Mouse (Mus musculus): ENCODE results near the gene Lcp1.

DNA sequence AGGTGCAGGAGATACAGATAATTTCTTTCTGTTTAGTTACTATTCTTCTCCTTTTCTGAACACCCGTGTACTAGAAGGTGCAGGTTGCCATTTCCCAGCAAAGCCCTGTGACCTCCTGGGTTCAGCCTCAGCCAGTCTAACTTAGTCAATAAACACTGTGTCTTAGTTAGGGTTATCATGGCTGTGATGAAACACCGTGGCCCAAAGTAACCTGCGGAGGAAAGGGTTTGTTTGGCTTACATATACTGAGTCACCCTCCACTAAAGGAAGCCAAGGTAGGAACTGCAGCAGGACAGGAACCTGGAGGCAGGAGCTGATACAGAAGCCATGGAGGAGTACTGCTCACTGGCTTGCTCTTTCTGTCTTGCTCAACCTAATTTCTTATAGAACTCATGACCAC is 119.5 kb downstream of the Lcp1 start:
- TF ChIP-seq USF1 (IDR thresholded peaks at IDR 0.05; ENCODE audit: low read depth), result no peak
- no peak for TF ChIP-seq CTCF (IDR thresholded peaks at IDR 0.05; ENCODE audit: control insufficient read depth, insufficient read depth, insufficient read length)
- TF ChIP-seq MAX (IDR thresholded peaks at IDR 0.05), result no peak
- TF ChIP-seq MYOG (IDR thresholded peaks at IDR 0.05; ENCODE audit: control insufficient read depth, extremely low read depth, insufficient read length), result no peak
- TF ChIP-seq MYOD1 (IDR thresholded peaks at IDR 0.05; ENCODE audit: control insufficient read depth, insufficient read length, low read depth), result no peak

Data from C2C12 (cell line).